Mouse (Mus musculus) lung, postnatal 10 days (tissue): ENCODE results near the gene BC051665.

Source experiments
- DNase-seq: peaks from one replicate; pipeline ENCODE4 v3.0.0; 2021

BC051665 gene

DNA sequence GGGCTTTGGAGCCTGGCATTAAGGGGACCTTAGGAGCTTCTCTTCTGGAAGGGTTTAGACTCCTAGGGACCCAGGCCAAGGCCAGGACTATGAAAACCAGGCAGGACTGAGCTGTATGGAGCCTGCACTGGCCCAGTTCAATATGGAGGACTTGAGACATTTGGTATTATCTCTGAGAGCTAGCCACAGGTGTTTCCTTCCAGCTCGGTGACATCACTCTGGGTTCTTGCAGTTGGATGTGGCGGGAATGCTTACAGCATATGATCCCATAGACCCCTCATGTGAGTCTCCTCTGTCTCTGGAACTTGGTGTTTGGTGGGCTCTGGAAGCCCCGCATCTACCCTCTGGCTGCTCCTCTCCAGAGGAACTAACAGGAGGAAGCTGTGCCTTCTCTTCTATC lies 43.6 kb downstream of the BC051665 start:
- DNase-seq, result no peak

DNA sequence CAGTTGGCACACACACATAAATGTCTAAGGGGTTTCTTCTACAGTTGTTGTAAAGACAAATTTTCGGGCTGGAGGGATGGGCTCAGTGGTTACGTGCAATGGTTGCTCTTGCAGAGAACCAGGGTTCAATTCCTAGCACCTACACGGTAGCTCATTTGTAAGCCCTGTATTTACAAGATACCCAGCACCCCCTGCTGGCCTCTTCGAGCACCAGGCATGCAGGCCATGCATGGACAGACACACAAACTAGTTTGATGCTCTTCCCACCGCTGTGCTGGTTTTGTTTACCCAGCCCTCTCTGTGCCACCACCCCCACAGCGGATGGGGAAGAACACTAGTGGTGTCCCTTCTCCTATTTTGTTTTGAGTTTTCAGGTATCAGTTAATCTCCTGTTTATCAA lies 45.9 kb downstream of the BC051665 start:
- no peak for DNase-seq

DNA sequence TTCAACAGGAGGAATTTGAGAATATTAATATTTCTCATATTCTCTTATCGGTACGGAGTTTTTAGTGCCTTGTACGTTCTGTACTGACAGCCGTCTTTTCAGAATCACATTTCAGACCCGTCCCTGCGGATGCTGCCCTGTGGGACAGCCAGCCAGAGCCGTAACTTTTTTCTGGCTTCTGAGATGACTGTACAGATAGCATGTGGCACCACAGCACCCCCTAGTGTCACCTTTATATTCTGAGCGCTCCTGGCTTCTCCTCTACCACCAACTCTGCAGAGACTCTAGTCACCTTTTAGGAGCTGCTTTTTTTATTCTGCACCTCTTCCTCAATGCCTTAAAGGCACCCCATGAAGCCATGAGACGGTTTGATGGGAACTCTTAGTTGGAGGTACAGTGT lies 47.7 kb downstream of the BC051665 start:
- DNase-seq, result peak; percentile 90

DNA sequence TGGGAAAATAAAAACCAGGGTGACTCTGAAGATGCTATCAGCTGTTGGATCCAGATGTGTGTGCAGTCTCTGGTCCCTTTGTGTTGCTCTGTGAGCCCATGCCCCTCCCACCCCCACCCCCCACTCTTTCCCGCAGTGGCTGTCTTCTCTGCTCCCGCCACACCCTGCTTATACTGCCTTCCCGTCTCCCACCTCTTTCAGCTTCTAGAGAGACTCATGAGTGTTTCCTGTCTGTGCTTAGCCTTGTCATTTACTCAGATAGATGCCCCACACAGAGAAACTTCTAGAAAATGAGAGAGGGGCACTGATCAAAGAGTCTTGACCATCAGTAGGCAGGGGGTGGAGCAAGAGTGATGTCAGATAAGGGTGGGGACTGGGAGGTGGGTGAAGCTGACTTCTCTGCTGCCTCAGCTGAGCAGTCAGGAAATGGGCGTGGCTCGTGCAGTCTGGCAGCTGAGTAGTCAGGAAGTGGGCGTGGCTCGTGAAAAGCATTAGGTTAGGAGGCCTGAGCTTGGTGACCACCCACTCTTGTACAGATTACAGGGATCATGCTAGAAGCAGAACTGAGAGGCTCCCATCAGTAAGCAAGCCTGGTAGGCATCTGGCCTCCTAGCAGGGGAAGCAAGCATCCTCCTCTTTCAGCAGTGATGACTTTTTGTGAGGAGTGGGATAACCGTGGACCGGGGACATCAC lies 48.4 kb downstream of the BC051665 start:
- DNase-seq, result peak; percentile 97

DNA sequence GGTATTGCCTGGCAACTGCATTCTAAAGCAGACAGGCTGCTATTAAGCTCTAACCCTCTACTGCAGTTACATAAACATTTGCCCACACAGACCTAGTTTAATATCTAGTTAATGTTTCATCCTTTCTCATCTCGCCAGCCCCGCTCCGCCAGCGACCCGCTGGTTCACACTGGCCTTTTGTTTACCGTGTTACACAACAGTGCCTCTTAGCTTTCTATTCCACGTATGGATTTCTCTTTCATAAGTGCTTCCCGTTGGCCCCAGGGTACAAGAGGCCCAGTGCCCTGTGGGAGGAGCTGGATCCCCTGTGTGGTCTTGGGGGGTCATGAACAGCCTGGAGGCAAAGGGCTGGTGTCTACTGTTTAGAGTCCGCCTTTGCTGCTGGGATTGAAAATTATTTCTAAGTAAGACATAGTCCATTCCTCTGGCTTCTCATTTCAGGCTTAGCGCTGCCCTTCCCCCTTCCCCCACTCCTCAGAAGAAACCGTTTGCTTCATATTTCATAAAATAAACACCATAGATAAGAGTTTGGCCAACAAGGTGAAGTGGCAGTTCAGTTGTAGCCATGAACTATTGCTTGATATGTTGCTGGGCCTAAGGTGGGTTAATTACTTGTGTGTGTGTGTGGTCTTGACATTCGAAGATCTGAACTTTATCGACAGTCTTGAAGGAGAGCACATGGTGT lies 49.6 kb downstream of the BC051665 start:
- peak; percentile 49 for DNase-seq

DNA sequence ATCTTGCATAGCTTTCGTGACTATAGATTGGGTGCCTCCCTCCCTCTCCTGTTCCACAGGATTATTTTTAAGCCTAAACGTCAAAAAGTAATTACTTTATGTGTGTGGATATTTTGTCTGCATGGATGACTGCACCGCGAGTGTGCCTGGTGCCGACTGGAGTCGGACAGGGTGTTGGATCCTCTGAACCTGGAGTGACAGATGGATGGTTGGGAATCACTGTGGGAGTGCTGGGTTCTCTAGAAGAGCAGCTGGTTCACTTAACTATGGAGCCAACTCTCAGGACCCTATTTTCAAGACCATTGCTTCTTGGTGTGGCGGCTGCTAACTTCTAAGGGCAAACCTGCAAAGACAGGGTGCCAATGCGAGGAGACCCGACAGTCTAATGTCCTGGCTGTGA lies 50.9 kb downstream of the BC051665 start:
- DNase-seq, result no peak
